Mouse (Mus musculus): ENCODE measurements around the gene Eral1.

GRCm38 (mm10) chr11:78069130-78069529 is 11.1 kb downstream of the Eral1 start:
- no peak for TF ChIP-seq MYOG (IDR thresholded peaks at IDR 0.05; ENCODE audit: control insufficient read depth in 1 of 3, insufficient read depth in 1 of 3, insufficient read length in 2 of 3, low read depth in 2 of 3)
- no peak for TF ChIP-seq POLR2A (IDR thresholded peaks at IDR 0.05; ENCODE audit: insufficient read length, low read depth)
- TF ChIP-seq TCF12 (IDR thresholded peaks at IDR 0.05; ENCODE audit: insufficient read depth, poor library complexity, severe bottlenecking): no peak
- no peak for TF ChIP-seq SRF (IDR thresholded peaks at IDR 0.05; ENCODE audit: control insufficient read depth, insufficient read length, low read depth)
